Mouse (Mus musculus) cerebral cortex, adult 2 months (tissue): ENCODE data around the gene Kcne2.

ENCODE experiments used
- whole genome bisulfite sequencing: fragments of 180-500 bp; shearing (Covaris S2); methylation state at CpG from one replicate; pipeline ENCODE4 v1.1.7; 2018; 5-methylcytosine and 5-hydroxymethylcytosine counted together

Kcne2 gene

GRCm38 (mm10) chr16:92292101-92292500 is at the start of gene Kcne2:
Gene Kcne2 (plus strand): TSS chr16:92292389.
- WGBS = 68% methylated on average over 10 of the region's 10 CpGs

GRCm38 (mm10) chr16:92245909-92246308 is 46.3 kb upstream of the Kcne2 start:
- 51% methylated on average over 2 of the region's 2 CpGs for WGBS

- 53% methylated on average over 2 of the region's 2 CpGs for whole genome bisulfite sequencing
Measured at GRCm38 (mm10) chr16:92246974-92247373, 45.2 kb upstream of the Kcne2 start.

- WGBS = 77% methylated on average over 11 of the region's 11 CpGs
Measured at GRCm38 (mm10) chr16:92247700-92248099, 44.5 kb upstream of the Kcne2 start.

- WGBS = 81% methylated on average over 3 of the region's 3 CpGs
Measured at GRCm38 (mm10) chr16:92249681-92250080, 42.5 kb upstream of the Kcne2 start.

GRCm38 (mm10) chr16:92250452-92250851 is 41.7 kb upstream of the Kcne2 start:
- WGBS = 80% methylated on average over 5 of the region's 5 CpGs

GRCm38 (mm10) chr16:92254316-92254715 is 37.9 kb upstream of the Kcne2 start:
- WGBS = 75% methylated on average over 3 of the region's 3 CpGs

- WGBS = 77% methylated on average over 12 of the region's 12 CpGs
Measured at GRCm38 (mm10) chr16:92267861-92268260, 24.3 kb upstream of the Kcne2 start.

GRCm38 (mm10) chr16:92274516-92274915 is 17.7 kb upstream of the Kcne2 start:
- WGBS = 82% methylated on average over 5 of the region's 5 CpGs

- WGBS = 70% methylated on average over 4 of the region's 4 CpGs
Measured at GRCm38 (mm10) chr16:92275526-92275925, 16.7 kb upstream of the Kcne2 start.

- WGBS = 74% methylated on average over 5 of the region's 5 CpGs
Measured at GRCm38 (mm10) chr16:92282671-92283070, 9.5 kb upstream of the Kcne2 start.

- 59% methylated on average over 10 of the region's 10 CpGs for WGBS
Measured at GRCm38 (mm10) chr16:92285068-92285467, 7.1 kb upstream of the Kcne2 start.

- 6% methylated on average over 7 of the region's 7 CpGs for WGBS
Measured at GRCm38 (mm10) chr16:92286609-92287008, 5.6 kb upstream of the Kcne2 start.

GRCm38 (mm10) chr16:92288778-92289177 is 3.4 kb upstream of the Kcne2 start:
- 82% methylated on average over 9 of the region's 9 CpGs for WGBS

- 52% methylated on average over 12 of the region's 12 CpGs for WGBS
Measured at GRCm38 (mm10) chr16:92294267-92294970, 2.2 kb downstream of the Kcne2 start.

- WGBS = 61% methylated on average over 2 of the region's 2 CpGs
Measured at GRCm38 (mm10) chr16:92295328-92295727, 3.1 kb downstream of the Kcne2 start.

GRCm38 (mm10) chr16:92300649-92301411 is 8.6 kb downstream of the Kcne2 start, which contains the start of gene Smim11:
Gene Smim11 (plus strand): TSS chr16:92301286.
- 6% methylated on average over 32 of the region's 32 CpGs for WGBS

- WGBS = under 1% methylated on average over 12 of the region's 12 CpGs
Measured at GRCm38 (mm10) chr16:92301412-92301806, 9.2 kb downstream of the Kcne2 start.

- WGBS = 17% methylated on average over 5 of the region's 5 CpGs
Measured at GRCm38 (mm10) chr16:92301989-92302388, 9.8 kb downstream of the Kcne2 start.

- WGBS = 59% methylated on average over 5 of the region's 5 CpGs
Measured at GRCm38 (mm10) chr16:92302506-92302905, 10.3 kb downstream of the Kcne2 start.

- 97% methylated on average over 2 of the region's 2 CpGs for WGBS
Measured at GRCm38 (mm10) chr16:92305519-92305918, 13.3 kb downstream of the Kcne2 start.

- WGBS = 78% methylated on average over 3 of the region's 3 CpGs
Measured at GRCm38 (mm10) chr16:92307947-92308346, 15.8 kb downstream of the Kcne2 start.

- WGBS = 54% methylated on average over 4 of the region's 4 CpGs
Measured at GRCm38 (mm10) chr16:92309126-92309525, 16.9 kb downstream of the Kcne2 start.
